In genomic region chr17:79060221-79060620, GRCm38 (mm10) we compare ENCODE assay signal across 19 mouse cellular contexts. TPM values are rescaled to one million over a fixed set of nuclear protein-coding genes. Genes with fewer than 3 reads are reported as not detected.
A peak's percentile ranks its signal among the peaks of the same experiment; 100 is the strongest.
DNase-seq lines count a peak whose midpoint lies in the region; TF ChIP-seq lines count a peak whose summit lies in the region.
"Had no signal": no experiment of that assay in that cellular context is flagged by ENCODE, and none has a peak within 500 bp of the region (broad histone marks: within the 10 kb centered on the region; RNA-seq: fewer than 3 reads in every experiment).

No protein-coding gene starts in this region.

- no peaks in the 10 kb centered on the region for H3K4me1 ChIP-seq in ES-Bruce4 (ENCODE audit: control insufficient read depth, insufficient read depth, low read length)
- H3K4me1 ChIP-seq: forebrain, embryonic 13.5 days; forebrain, embryonic 15.5 days had no signal

- DNase-seq in ES-CJ7 (ENCODE audit: low read depth, low spot score) (peak; percentile 55), ZHBTc4 (ENCODE audit: low read depth, low spot score) (peak; percentile 45)
- no peak for DNase-seq in cerebellum, postnatal 36 days
- no peak for DNase-seq in left cerebral cortex, postnatal 25 days (ENCODE audit: low spot score in 2 of 2)
- DNase-seq: adrenal gland, adult 2 months; adrenal gland, postnatal 10 days; adrenal gland, postnatal 25 days; cerebellum, adult 11 months; cerebellum, adult 18-20 months; cerebellum, adult 8-10 months; cerebellum, adult 9-11 months; cerebellum, postnatal 14 days; forebrain, postnatal 0 days had no signal

- TF ChIP-seq CTCF in ES-Bruce4 (IDR thresholded peaks at IDR 0.05; ENCODE audit: low read depth, low read length): no peak

- peaks cover 6% of the 10 kb centered on the region; the same call in 1 of the 2 replicates for H3K9me3 ChIP-seq in ES-Bruce4 (replicated peaks; ENCODE audit: control insufficient read depth, insufficient read depth, low read length, poor library complexity, severe bottlenecking)
- H3K9me3 ChIP-seq: embryonic facial prominence, embryonic 10.5 days; embryonic facial prominence, embryonic 12.5 days; forebrain, embryonic 13.5 days; forebrain, embryonic 15.5 days had no signal

- no peak overlapping the region for H3K4me3 ChIP-seq in ES-Bruce4 (ENCODE audit: low read depth, low read length)
- H3K4me3 ChIP-seq: embryonic facial prominence, embryonic 10.5 days; embryonic facial prominence, embryonic 12.5 days; forebrain, embryonic 13.5 days; forebrain, embryonic 15.5 days had no signal

- H3K27ac ChIP-seq in ES-Bruce4 (ENCODE audit: insufficient read depth, low read length): peak overlapping the region; percentile 16; the same call in 1 of the 2 replicates
- H3K27ac ChIP-seq: embryonic facial prominence, embryonic 10.5 days; embryonic facial prominence, embryonic 12.5 days; forebrain, embryonic 13.5 days; forebrain, embryonic 15.5 days had no signal

- no peak for TF ChIP-seq POLR2A in ES-Bruce4 (IDR thresholded peaks at IDR 0.05; ENCODE audit: insufficient read depth, low read length)

- no peaks in the 10 kb centered on the region for H3K36me3 ChIP-seq in ES-Bruce4 (ENCODE audit: control insufficient read depth, insufficient read depth, low read length, poor library complexity, severe bottlenecking)
- H3K36me3 ChIP-seq: embryonic facial prominence, embryonic 10.5 days; embryonic facial prominence, embryonic 12.5 days; forebrain, embryonic 15.5 days had no signal

- no peak for TF ChIP-seq EP300 in ES-Bruce4 (IDR thresholded peaks at IDR 0.05; ENCODE audit: insufficient read depth, low read depth, low read length)

- intact Hi-C loops in left cerebral cortex, postnatal 25 days (cut with DNase I): no loop called here

- no peak overlapping the region for H3K9ac ChIP-seq in ES-Bruce4 (ENCODE audit: low read depth, poor library complexity, severe bottlenecking)
- H3K9ac ChIP-seq: embryonic facial prominence, embryonic 12.5 days; forebrain, embryonic 13.5 days; forebrain, embryonic 15.5 days; forebrain, postnatal 0 days had no signal

- H3K27me3 ChIP-seq in ES-Bruce4 (ENCODE audit: control insufficient read depth, insufficient read depth, low read length, poor library complexity, severe bottlenecking): no peaks in the 10 kb centered on the region
- H3K27me3 ChIP-seq: embryonic facial prominence, embryonic 12.5 days; forebrain, embryonic 13.5 days; forebrain, embryonic 15.5 days had no signal

RNA-seq across cellular contexts. Expression of gene Qpct, which starts 8.5 kb away (rescaled TPM):
- 2.2 and 3.0 TPM in 2 replicates for polyA plus RNA-seq in ES-Bruce4 (2011; ENCODE audit: insufficient read depth, insufficient read length, low read depth, missing spikeins)
- 10 to 100 TPM in 1 of 2 experiments, 1 to 10 TPM in 1; 9.0 to 10.5 TPM for total RNA-seq in left cerebral cortex, postnatal 25 days (2021)
- total RNA-seq: MEL had no signal

RNA-seq across cellular contexts. Expression of gene Prkd3, which starts 39.6 kb away (rescaled TPM):
- 36.1 and 37.5 TPM in 2 replicates for polyA plus RNA-seq in ES-Bruce4 (2011; ENCODE audit: insufficient read depth, insufficient read length, low read depth, missing spikeins)
- total RNA-seq in left cerebral cortex, postnatal 25 days (2021): 10 to 100 TPM in 1 of 2 experiments, 1 to 10 TPM in 1; 9.7 to 10.8 TPM

Comparison
In these comparisons a context has a peak if more than half of its experiments do, and no peak if none do; other contexts are left out.
1. DNase-seq: peak in ES-CJ7 (single experiment) and ZHBTc4 (single experiment); none in cerebellum, postnatal 36 days (0 of 2) and left cerebral cortex, postnatal 25 days (0 of 2).